Mouse (Mus musculus) kidney, embryonic 14.5 days (tissue): ENCODE measurements at regions not wholly inside any gene's neighbourhood (a gene's known extent, or its start where the extent isn't known, plus 50 kb on each side); places are given as distances from the start of the nearest gene placed in this dataset.

Source experiments
- ATAC-seq: fragments of 200-750 bp; cut with Nextera tagmentation; 2 replicates; pipeline ENCODE4 v1.8.0; 2017; ENCODE audit warnings: moderate number of reproducible peaks, mild to moderate bottlenecking, moderate TSS enrichment, moderate library complexity; ENCODE audit not compliant: low FRiP score, low TSS enrichment
- H3K27ac ChIP-seq: fragments of 300-500 bp; sonication (generic); 2 replicates; pipeline ENCODE4 v1.5.1; 2014; ENCODE audit warnings: low read depth, mild to moderate bottlenecking, low read length, moderate library complexity, mixed read lengths
- H3K27me3 ChIP-seq: fragments of 300-500 bp; sonication (generic); 2 replicates; pipeline ENCODE4 v1.6.1; 2014; ENCODE audit warnings: mild to moderate bottlenecking, low read length; ENCODE audit not compliant: control insufficient read depth, insufficient read depth
- H3K36me3 ChIP-seq: fragments of 300-500 bp; sonication (generic); 2 replicates; pipeline ENCODE4 v1.6.1; 2014; ENCODE audit warnings: low read length, mixed read lengths; ENCODE audit not compliant: control insufficient read depth, insufficient read depth
- H3K4me1 ChIP-seq: fragments of 300-500 bp; sonication (generic); 2 replicates; pipeline ENCODE4 v1.6.1; 2014; ENCODE audit warnings: low read length, mixed read lengths; ENCODE audit not compliant: control insufficient read depth, insufficient read depth
- H3K4me2 ChIP-seq: fragments of 300-500 bp; sonication (generic); replicated peaks from 2 replicates; pipeline ENCODE4 v1.6.1; 2014; ENCODE audit warnings: low read depth, mild to moderate bottlenecking, low read length
- H3K4me3 ChIP-seq: fragments of 300-500 bp; sonication (generic); 2 replicates; pipeline ENCODE4 v1.5.1; 2014; ENCODE audit warnings: mild to moderate bottlenecking, low read length
- H3K9ac ChIP-seq: fragments of 300-500 bp; sonication (generic); 2 replicates; pipeline ENCODE4 v1.6.1; 2014; ENCODE audit warnings: low read depth, mild to moderate bottlenecking, low read length, moderate library complexity
- H3K9me3 ChIP-seq: fragments of 300-500 bp; sonication (generic); 2 replicates; pipeline ENCODE4 v1.6.1; 2016; ENCODE audit warnings: low read length; ENCODE audit not compliant: control insufficient read depth
- WGBS: fragments of 180-500 bp; shearing (Covaris S2); extraction: QIAGEN DNeasy Blood & Tissue Kit; methylation state at CpG from one replicate; pipeline ENCODE4 v1.1.7; 2014; 5-methylcytosine and 5-hydroxymethylcytosine counted together

GRCm38 (mm10) chr3:81701974-81702697 lies 230.3 kb upstream of the Ctso start:
- Histone ChIP-seq H3K9ac (no peak overlapping the region), H3K4me3 (no peak overlapping the region), H3K9me3 (no peaks in the 10 kb centered on the region), H3K27ac (no peak overlapping the region), H3K4me1 (no peaks in the 10 kb centered on the region), H3K36me3 (no peaks in the 10 kb centered on the region), H3K27me3 (no peaks in the 10 kb centered on the region), H3K4me2 (no peak overlapping the region)
- ATAC-seq: no peak
- 56% methylated on average over 1 of the region's 1 CpGs for WGBS

- WGBS: 77% methylated on average over 1 of the region's 1 CpGs
- H3K9me3 ChIP-seq: no peaks in the 10 kb centered on the region
- H3K9ac ChIP-seq: no peak overlapping the region
- no peak overlapping the region for H3K4me2 ChIP-seq
- ATAC-seq: no peak
- no peaks in the 10 kb centered on the region for H3K4me1 ChIP-seq
- H3K27me3 ChIP-seq: no peaks in the 10 kb centered on the region
- no peaks in the 10 kb centered on the region for H3K36me3 ChIP-seq
- H3K4me3 ChIP-seq: no peak overlapping the region
- no peak overlapping the region for H3K27ac ChIP-seq
These were observed 213.5 kb upstream of the Ctso start for GRCm38 (mm10) chr3:81718911-81719310.

GRCm38 (mm10) chr3:81735463-81735862 lies 196.9 kb upstream of the Ctso start:
- 75% methylated on average over 8 of the region's 8 CpGs for WGBS
- Histone ChIP-seq H3K4me1 (no peaks in the 10 kb centered on the region), H3K9me3 (no peaks in the 10 kb centered on the region), H3K36me3 (no peaks in the 10 kb centered on the region), H3K9ac (no peak overlapping the region), H3K27ac (no peak overlapping the region), H3K27me3 (no peaks in the 10 kb centered on the region), H3K4me2 (no peak overlapping the region), H3K4me3 (no peak overlapping the region)
- no peak for ATAC-seq

- H3K36me3 ChIP-seq: no peaks in the 10 kb centered on the region
- H3K27me3 ChIP-seq: no peaks in the 10 kb centered on the region
- no peaks in the 10 kb centered on the region for H3K4me1 ChIP-seq
- H3K4me2 ChIP-seq: no peak overlapping the region
- no peak overlapping the region for H3K9ac ChIP-seq
- H3K4me3 ChIP-seq: no peak overlapping the region
- no peak overlapping the region for H3K27ac ChIP-seq
- H3K9me3 ChIP-seq: no peaks in the 10 kb centered on the region
- no peak for ATAC-seq
These were observed 195.6 kb upstream of the Ctso start for GRCm38 (mm10) chr3:81736838-81737237.

- Histone ChIP-seq H3K9ac (no peak overlapping the region), H3K27ac (no peak overlapping the region), H3K4me3 (no peak overlapping the region), H3K4me2 (no peak overlapping the region), H3K36me3 (no peaks in the 10 kb centered on the region), H3K9me3 (no peaks in the 10 kb centered on the region), H3K4me1 (no peaks in the 10 kb centered on the region), H3K27me3 (no peaks in the 10 kb centered on the region)
- WGBS: 40% methylated on average over 5 of the region's 5 CpGs
- no peak for ATAC-seq
These were observed 190.3 kb upstream of the Ctso start for GRCm38 (mm10) chr3:81742124-81742523.

- no peak overlapping the region for H3K4me3 ChIP-seq
- H3K36me3 ChIP-seq: no peaks in the 10 kb centered on the region
- no peak overlapping the region for H3K27ac ChIP-seq
- no peaks in the 10 kb centered on the region for H3K27me3 ChIP-seq
- no peak for ATAC-seq
- H3K4me1 ChIP-seq: no peaks in the 10 kb centered on the region
- H3K4me2 ChIP-seq: no peak overlapping the region
- no peak overlapping the region for H3K9ac ChIP-seq
- no peaks in the 10 kb centered on the region for H3K9me3 ChIP-seq
- 59% methylated on average over 1 of the region's 1 CpGs for WGBS
These were observed 182.2 kb upstream of the Ctso start for GRCm38 (mm10) chr3:81750164-81750563.

GRCm38 (mm10) chr3:81752955-81753354 lies 179.4 kb upstream of the Ctso start:
- ATAC-seq: no peak
- H3K4me1 ChIP-seq: no peaks in the 10 kb centered on the region

GRCm38 (mm10) chr3:81760383-81760782 lies 172.0 kb upstream of the Ctso start:
- H3K36me3 ChIP-seq: no peaks in the 10 kb centered on the region
- no peak for ATAC-seq
- no peak overlapping the region for H3K4me2 ChIP-seq
- WGBS: 87% methylated on average over 3 of the region's 3 CpGs
- H3K4me3 ChIP-seq: no peak overlapping the region
- H3K27ac ChIP-seq: no peak overlapping the region
- H3K27me3 ChIP-seq: no peaks in the 10 kb centered on the region
- H3K4me1 ChIP-seq: no peaks in the 10 kb centered on the region
- no peak overlapping the region for H3K9ac ChIP-seq
- no peaks in the 10 kb centered on the region for H3K9me3 ChIP-seq

More at GRCm38 (mm10) chr3:81752955-81753354, 179.4 kb upstream of the Ctso start:
- H3K27ac ChIP-seq: no peak overlapping the region
- H3K4me2 ChIP-seq: no peak overlapping the region
- no peaks in the 10 kb centered on the region for H3K27me3 ChIP-seq
- H3K9me3 ChIP-seq: no peaks in the 10 kb centered on the region
- no peak overlapping the region for H3K4me3 ChIP-seq
- H3K36me3 ChIP-seq: no peaks in the 10 kb centered on the region
- no peak overlapping the region for H3K9ac ChIP-seq
- WGBS: 77% methylated on average over 4 of the region's 4 CpGs

- H3K27ac ChIP-seq: no peak overlapping the region
- no peak overlapping the region for H3K4me3 ChIP-seq
- ATAC-seq: no peak
- H3K4me1 ChIP-seq: no peaks in the 10 kb centered on the region
- H3K36me3 ChIP-seq: no peaks in the 10 kb centered on the region
- H3K4me2 ChIP-seq: no peak overlapping the region
- H3K9ac ChIP-seq: no peak overlapping the region
- 67% methylated on average over 2 of the region's 2 CpGs for WGBS
- no peaks in the 10 kb centered on the region for H3K9me3 ChIP-seq
- no peaks in the 10 kb centered on the region for H3K27me3 ChIP-seq
These were observed 171.5 kb upstream of the Ctso start for GRCm38 (mm10) chr3:81760914-81761313.
